Mouse (Mus musculus): ENCODE measurements around the gene Aqp11. TPM values are rescaled to one million over a fixed set of nuclear protein-coding genes. Genes with fewer than 3 reads are reported as not detected.

Gene Aqp11
- polyA plus RNA-seq, 2 experiments: 2.2 to 4.2 TPM

DNA sequence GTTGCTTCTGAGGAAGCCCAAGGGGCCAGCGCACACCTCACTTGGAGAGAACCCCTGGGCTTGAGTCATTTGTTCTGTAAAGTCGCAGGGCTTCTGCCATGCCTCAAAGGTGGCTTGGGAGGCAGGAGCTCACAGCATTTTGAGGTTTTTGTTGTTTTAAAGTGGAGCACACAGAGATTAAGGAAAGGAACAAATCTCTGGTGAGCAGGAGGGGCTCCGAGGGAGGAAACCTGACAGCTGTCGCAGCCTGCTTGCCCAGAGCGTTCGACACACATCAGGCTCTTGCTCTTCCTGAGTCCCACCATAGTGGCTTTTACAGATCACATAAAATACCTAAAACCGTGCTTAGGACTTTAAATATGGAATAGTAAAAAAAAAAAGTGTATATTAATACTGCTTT, 11.3 kb downstream of the Aqp11 start:
- Histone ChIP-seq H3K9ac (ENCODE audit: low read depth, low read length, severe bottlenecking) (no peak overlapping the region), H3K36me3 (ENCODE audit: control insufficient read depth, insufficient read depth, low read length) (0 out of 2 replicates have a peak, but pooled peaks cover 16% of the 10 kb centered on the region), H3K4me2 (replicated peaks; ENCODE audit: low read depth, low read length, severe bottlenecking) (no peak overlapping the region), H3K9me3 (ENCODE audit: control insufficient read depth, low read length) (no peaks in the 10 kb centered on the region), H3K27me3 (ENCODE audit: control insufficient read depth, insufficient read depth, low read length) (no peaks in the 10 kb centered on the region), H3K4me3 (replicated peaks; ENCODE audit: low read length) (no peak overlapping the region), H3K27ac (replicated peaks; ENCODE audit: low read depth, low read length) (no peak overlapping the region), H3K4me1 (ENCODE audit: control insufficient read depth, insufficient read depth, low read length) (no peaks in the 10 kb centered on the region)
- 73% methylated on average over 7 of the region's 7 CpGs for WGBS
- TF ChIP-seq POLR2A (IDR thresholded peaks at IDR 0.05; ENCODE audit: borderline replicate concordance, extremely low read depth, insufficient read depth, insufficient read length): no peak
- no peak for ATAC-seq (ENCODE audit: low FRiP score, low read depth)
- DNase-seq (ENCODE audit: low spot score): no peak

DNA sequence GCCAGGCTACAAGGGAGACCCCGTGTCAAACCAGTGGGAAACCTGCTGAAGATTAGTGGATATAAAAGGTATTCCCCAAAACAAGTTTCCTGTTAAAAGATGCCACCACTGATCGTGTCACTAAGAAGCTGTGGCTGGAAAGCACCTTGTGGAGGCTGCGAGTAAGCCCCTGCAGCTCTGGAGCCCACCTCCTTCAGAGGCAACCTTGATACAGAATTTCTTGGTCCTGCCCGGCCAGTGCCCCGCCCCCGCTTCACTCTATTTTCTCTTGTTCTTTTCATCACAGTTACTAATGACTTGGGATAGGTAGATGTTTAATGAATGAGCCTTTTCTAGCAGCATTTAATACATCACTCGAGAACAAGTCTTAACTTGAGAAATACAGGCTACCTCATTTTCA, 12.0 kb downstream of the Aqp11 start:
- WGBS: 82% methylated on average over 7 of the region's 7 CpGs
- TF ChIP-seq POLR2A (IDR thresholded peaks at IDR 0.05; ENCODE audit: borderline replicate concordance, extremely low read depth, insufficient read depth, insufficient read length): no peak
- Histone ChIP-seq H3K4me3 (replicated peaks; ENCODE audit: low read length) (no peak overlapping the region), H3K9me3 (ENCODE audit: control insufficient read depth, low read length) (no peaks in the 10 kb centered on the region), H3K27ac (replicated peaks; ENCODE audit: low read depth, low read length) (no peak overlapping the region), H3K9ac (ENCODE audit: low read depth, low read length, severe bottlenecking) (no peak overlapping the region), H3K4me2 (replicated peaks; ENCODE audit: low read depth, low read length, severe bottlenecking) (no peak overlapping the region), H3K36me3 (ENCODE audit: control insufficient read depth, insufficient read depth, low read length) (peaks cover 18% of the 10 kb centered on the region), H3K27me3 (ENCODE audit: control insufficient read depth, insufficient read depth, low read length) (no peaks in the 10 kb centered on the region), H3K4me1 (ENCODE audit: control insufficient read depth, insufficient read depth, low read length) (no peaks in the 10 kb centered on the region)
- DNase-seq (ENCODE audit: low spot score): no peak
- no peak for ATAC-seq (ENCODE audit: low FRiP score, low read depth)

- DNase-seq (ENCODE audit: low spot score): no peak
- Histone ChIP-seq H3K4me3 (replicated peaks; ENCODE audit: low read length) (no peak overlapping the region), H3K9me3 (ENCODE audit: control insufficient read depth, low read length) (no peaks in the 10 kb centered on the region), H3K27me3 (ENCODE audit: control insufficient read depth, insufficient read depth, low read length) (no peaks in the 10 kb centered on the region), H3K36me3 (ENCODE audit: control insufficient read depth, insufficient read depth, low read length) (peaks cover 24% of the 10 kb centered on the region), H3K27ac (replicated peaks; ENCODE audit: low read depth, low read length) (no peak overlapping the region), H3K4me1 (ENCODE audit: control insufficient read depth, insufficient read depth, low read length) (no peaks in the 10 kb centered on the region), H3K9ac (ENCODE audit: low read depth, low read length, severe bottlenecking) (no peak overlapping the region), H3K4me2 (replicated peaks; ENCODE audit: low read depth, low read length, severe bottlenecking) (no peak overlapping the region)
- TF ChIP-seq POLR2A (IDR thresholded peaks at IDR 0.05; ENCODE audit: borderline replicate concordance, extremely low read depth, insufficient read depth, insufficient read length): no peak
- ATAC-seq (ENCODE audit: low FRiP score, low read depth): no peak
- WGBS: 92% methylated on average over 6 of the region's 6 CpGs
Measured at GRCm38 (mm10) chr7:97725401-97725800, 12.7 kb downstream of the Aqp11 start.

DNA sequence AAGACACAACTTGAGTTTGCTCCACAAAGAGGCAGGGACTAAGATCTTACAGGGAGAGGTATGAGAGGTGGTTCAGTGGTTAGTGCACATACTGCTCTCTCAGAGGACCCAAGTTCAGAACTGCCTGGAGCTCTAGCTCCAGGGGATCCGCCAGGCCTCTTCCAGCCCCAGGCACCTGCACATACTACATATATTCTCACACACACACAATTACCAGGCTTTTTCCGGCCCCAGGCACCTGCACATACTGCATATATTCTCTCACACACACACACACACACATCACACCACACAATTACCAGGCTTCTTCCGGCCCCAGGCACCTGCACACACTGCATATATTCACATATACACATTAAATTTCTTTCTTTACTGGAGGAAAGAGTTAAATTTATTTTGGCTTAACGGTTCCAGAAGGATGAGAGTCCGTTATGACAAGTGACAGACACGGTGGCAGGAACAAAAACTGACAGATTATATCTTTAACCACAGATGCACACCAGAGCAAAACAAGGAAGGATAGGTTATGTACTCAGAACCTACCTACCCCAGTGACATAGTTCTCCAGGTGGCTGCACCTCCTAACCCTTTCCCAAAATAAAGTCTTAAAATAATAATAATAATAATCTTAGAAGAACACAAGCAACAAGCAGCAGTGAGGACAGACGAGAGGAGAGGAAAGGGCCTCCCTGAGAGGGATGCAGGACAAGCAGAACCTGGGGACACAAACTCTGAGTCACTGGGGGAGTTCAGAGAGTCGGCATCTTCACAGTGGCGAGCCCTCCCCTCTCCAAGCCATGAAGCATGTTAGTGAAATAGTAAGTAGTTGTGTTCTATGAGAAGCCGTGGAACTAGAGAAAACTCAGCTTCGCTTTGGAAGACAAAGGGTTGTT, 14.2 kb downstream of the Aqp11 start:
- TF ChIP-seq POLR2A (IDR thresholded peaks at IDR 0.05; ENCODE audit: borderline replicate concordance, extremely low read depth, insufficient read depth, insufficient read length): no peak
- no peak overlapping the region for H3K4me2 ChIP-seq (replicated peaks; ENCODE audit: low read depth, low read length, severe bottlenecking)
- H3K9ac ChIP-seq (ENCODE audit: low read depth, low read length, severe bottlenecking): no peak overlapping the region
- no peak overlapping the region for H3K4me3 ChIP-seq (replicated peaks; ENCODE audit: low read length)
- no peak overlapping the region for H3K27ac ChIP-seq (replicated peaks; ENCODE audit: low read depth, low read length)
- peaks cover 39% of the 10 kb centered on the region for H3K36me3 ChIP-seq (ENCODE audit: control insufficient read depth, insufficient read depth, low read length)
- ATAC-seq (ENCODE audit: low FRiP score, low read depth): no peak
- H3K4me1 ChIP-seq (ENCODE audit: control insufficient read depth, insufficient read depth, low read length): no peaks in the 10 kb centered on the region
- no peaks in the 10 kb centered on the region for H3K9me3 ChIP-seq (ENCODE audit: control insufficient read depth, low read length)
- DNase-seq (ENCODE audit: low spot score): no peak
- 89% methylated on average over 11 of the region's 11 CpGs for WGBS
- H3K27me3 ChIP-seq (ENCODE audit: control insufficient read depth, insufficient read depth, low read length): no peaks in the 10 kb centered on the region

- no peaks in the 10 kb centered on the region for H3K9me3 ChIP-seq (ENCODE audit: control insufficient read depth, low read length)
- ATAC-seq (ENCODE audit: low FRiP score, low read depth): no peak
- no peak for TF ChIP-seq POLR2A (IDR thresholded peaks at IDR 0.05; ENCODE audit: borderline replicate concordance, extremely low read depth, insufficient read depth, insufficient read length)
- H3K4me1 ChIP-seq (ENCODE audit: control insufficient read depth, insufficient read depth, low read length): no peaks in the 10 kb centered on the region
- DNase-seq (ENCODE audit: low spot score): no peak
- H3K36me3 ChIP-seq (ENCODE audit: control insufficient read depth, insufficient read depth, low read length): peaks cover 53% of the 10 kb centered on the region
- H3K4me3 ChIP-seq (replicated peaks; ENCODE audit: low read length): no peak overlapping the region
- H3K4me2 ChIP-seq (replicated peaks; ENCODE audit: low read depth, low read length, severe bottlenecking): no peak overlapping the region
- H3K27ac ChIP-seq (replicated peaks; ENCODE audit: low read depth, low read length): no peak overlapping the region
- no peaks in the 10 kb centered on the region for H3K27me3 ChIP-seq (ENCODE audit: control insufficient read depth, insufficient read depth, low read length)
- WGBS: 92% methylated on average over 7 of the region's 7 CpGs
- no peak overlapping the region for H3K9ac ChIP-seq (ENCODE audit: low read depth, low read length, severe bottlenecking)
Measured at GRCm38 (mm10) chr7:97722278-97722918, 15.7 kb downstream of the Aqp11 start.

Data from limb, embryonic 14.5 days (tissue).